Mouse (Mus musculus): ENCODE data around the gene Phf19.

DNA sequence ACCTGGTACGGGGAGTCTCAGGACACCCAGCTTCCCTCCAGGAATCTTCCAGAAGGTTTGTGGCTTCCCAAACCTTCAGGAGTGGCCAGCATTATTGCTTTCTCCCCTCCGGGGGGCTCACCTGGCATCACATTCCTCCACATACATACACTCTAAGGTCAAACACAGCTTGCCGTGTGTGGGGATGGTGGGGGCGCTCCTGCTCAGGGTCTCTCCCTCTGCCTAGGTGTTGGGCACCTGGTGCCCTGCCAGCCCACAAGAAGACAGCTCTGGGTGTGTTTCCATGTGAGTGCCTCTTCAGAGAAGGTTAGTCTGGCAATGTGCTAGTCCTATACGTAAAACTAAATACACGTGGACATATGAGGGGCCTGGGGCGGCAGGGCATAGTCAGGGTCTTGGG is 1.2 kb downstream of the Phf19 start:
- TF ChIP-seq POLR2A (IDR thresholded peaks at IDR 0.05; ENCODE audit: borderline replicate concordance, low read depth, low read length) (no peak), CTCF (IDR thresholded peaks at IDR 0.05; ENCODE audit: low read depth, low read length) (no peak)

Data from bone marrow macrophage, adult 2 months (primary cell).